Mouse (Mus musculus) embryo, embryonic 11 days (tissue): ENCODE measurements around the gene Prrg2.

Experiments used
- DNase-seq: peaks from one replicate; pipeline ENCODE4 v3.0.0-alpha.2; 2015

Gene Prrg2

DNA sequence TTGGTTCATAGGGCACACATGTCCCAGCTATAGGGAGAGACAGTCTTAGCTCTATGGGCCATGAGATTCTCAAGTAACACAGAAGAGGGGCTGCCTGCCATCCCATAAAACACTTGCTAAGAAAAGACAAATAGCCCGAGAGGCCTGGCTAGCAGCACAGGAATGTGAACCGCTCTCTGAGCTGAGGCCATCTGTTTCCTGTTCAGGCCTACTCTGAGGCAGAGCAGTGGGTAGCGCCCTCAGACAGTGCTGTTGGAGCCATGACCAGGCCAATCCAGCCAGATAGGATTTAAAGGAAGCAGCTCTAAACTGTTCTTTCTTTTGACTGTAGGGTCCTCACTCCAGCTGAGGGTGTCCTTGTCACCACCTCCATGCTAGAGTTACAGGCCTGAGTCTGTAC is 57.9 kb downstream of the Prrg2 start:
- peak; percentile 28 for DNase-seq
